10 mouse cellular contexts compared by ENCODE assay signal in genomic region chr17:27938121-27938754, GRCm38 (mm10). TPM values are rescaled to one million over a fixed set of nuclear protein-coding genes. Genes with fewer than 3 reads are reported as not detected.
DNase-seq lines count a peak whose midpoint lies in the region; ATAC-seq and TF ChIP-seq lines count a peak whose summit lies in the region.
"Had no signal": no experiment of that assay in that cellular context is flagged by ENCODE, and none has a peak within 500 bp of the region (broad histone marks: within the 10 kb centered on the region; RNA-seq: fewer than 3 reads in every experiment).

No protein-coding gene starts in this region.

- peak overlapping the region; percentile 73 for H3K27ac ChIP-seq in heart, embryonic 13.5 days (replicated peaks)
- peak overlapping the region; percentile 86 for H3K27ac ChIP-seq in lung, embryonic 14.5 days (ENCODE audit: low read depth)
- H3K27ac ChIP-seq: left cerebral cortex, adult 2 months; neural tube, embryonic 15.5 days had no signal

- H3K9ac ChIP-seq in heart, embryonic 13.5 days = peak overlapping the region; percentile 24; the same call in 1 of the 2 replicates
- no peak overlapping the region; the same call in 1 of the 2 replicates for H3K9ac ChIP-seq in lung, embryonic 14.5 days
- H3K9ac ChIP-seq: neural tube, embryonic 15.5 days had no signal

- H3K9me3 ChIP-seq in heart, embryonic 13.5 days = no peaks in the 10 kb centered on the region
- no peaks in the 10 kb centered on the region for H3K9me3 ChIP-seq in lung, embryonic 14.5 days (ENCODE audit: low read depth, low read length)
- H3K9me3 ChIP-seq: neural tube, embryonic 15.5 days had no signal

- no peak overlapping the region for H3K4me2 ChIP-seq in heart, embryonic 13.5 days
- H3K4me2 ChIP-seq in lung, embryonic 14.5 days = no peak overlapping the region
- H3K4me2 ChIP-seq: neural tube, embryonic 15.5 days had no signal

- ATAC-seq in heart, embryonic 13.5 days (ENCODE audit: extremely low read depth, insufficient number of reproducible peaks, low FRiP score, low TSS enrichment) = no peak
- ATAC-seq in lung, embryonic 14.5 days (ENCODE audit: insufficient read depth) = peak; percentile 55

- 54% methylated on average over 12 of the region's 12 CpGs for WGBS in heart, embryonic 13.5 days
- 56% methylated on average over 12 of the region's 12 CpGs for WGBS in lung, embryonic 14.5 days

- no peaks in the 10 kb centered on the region for H3K36me3 ChIP-seq in heart, embryonic 13.5 days
- no peaks in the 10 kb centered on the region for H3K36me3 ChIP-seq in lung, embryonic 14.5 days (ENCODE audit: insufficient read depth)
- H3K36me3 ChIP-seq: neural tube, embryonic 15.5 days had no signal

- no peak for TF ChIP-seq CTCF in lung, embryonic 14.5 days (IDR thresholded peaks at IDR 0.05; ENCODE audit: low read depth)

- no peaks in the 10 kb centered on the region for H3K27me3 ChIP-seq in heart, embryonic 13.5 days (replicated peaks)
- H3K27me3 ChIP-seq in lung, embryonic 14.5 days (ENCODE audit: insufficient read depth, low read length) = no peaks in the 10 kb centered on the region
- H3K27me3 ChIP-seq: neural tube, embryonic 15.5 days had no signal

- peaks cover 65% of the 10 kb centered on the region for H3K4me1 ChIP-seq in heart, embryonic 13.5 days
- H3K4me1 ChIP-seq in lung, embryonic 14.5 days (ENCODE audit: insufficient read depth) = peaks cover 35% of the 10 kb centered on the region

- peak; percentile 22 for DNase-seq in embryo, embryonic 11 days
- DNase-seq in embryo, embryonic 9.5 days (ENCODE audit: extremely low spot score) = no peak
- DNase-seq in 416B (ENCODE audit: low read depth) = peak; percentile 14
- peak; percentile 72 for DNase-seq in lung, embryonic 14.5 days
- DNase-seq in adrenal gland, adult 18-20 months (ENCODE audit: low spot score in 2 of 2) = no peak
- no peak for DNase-seq in spleen, postnatal 4 days (ENCODE audit: low spot score in 2 of 2)
- no peak for DNase-seq in right cerebral cortex, postnatal 36 days (ENCODE audit: low spot score in 2 of 2)

- no peak overlapping the region for H3K4me3 ChIP-seq in heart, embryonic 13.5 days
- no peak overlapping the region for H3K4me3 ChIP-seq in lung, embryonic 14.5 days (ENCODE audit: low read depth, low read length)
- H3K4me3 ChIP-seq: left cerebral cortex, adult 2 months; neural tube, embryonic 15.5 days had no signal

RNA-seq across cellular contexts. Expression of gene Taf11, which starts 28.6 kb away (rescaled TPM):
- 44.1 and 46.1 TPM in 2 replicates for polyA plus RNA-seq in heart, embryonic 13.5 days (2015; fragmentation: Nextera tagmentation; extraction: Ambion mirVana)
- polyA plus RNA-seq in lung, embryonic 14.5 days (2014; fragmentation: Nextera tagmentation; extraction: Ambion mirVana) = 68.4 and 68.5 TPM in 2 replicates
- 10 to 100 TPM; 27.5 to 27.6 TPM for total RNA-seq in adrenal gland, adult 18-20 months (2021)

RNA-seq across cellular contexts. Expression of gene Anks1, which starts 29.1 kb away (rescaled TPM):
- 7.7 and 8.2 TPM in 2 replicates for polyA plus RNA-seq in heart, embryonic 13.5 days (2015; fragmentation: Nextera tagmentation; extraction: Ambion mirVana)
- 18.7 and 19.4 TPM in 2 replicates for polyA plus RNA-seq in lung, embryonic 14.5 days (2014; fragmentation: Nextera tagmentation; extraction: Ambion mirVana)
- 10 to 100 TPM; 23.6 to 29.1 TPM for total RNA-seq in adrenal gland, adult 18-20 months (2021)

Comparison
In these comparisons a context has a peak if more than half of its experiments do, and no peak if none do; other contexts are left out.
1. DNase-seq: peak in embryo, embryonic 11 days (single experiment), 416B (single experiment) and lung, embryonic 14.5 days (single experiment); none in embryo, embryonic 9.5 days (single experiment), adrenal gland, adult 18-20 months (0 of 2), spleen, postnatal 4 days (0 of 2) and right cerebral cortex, postnatal 36 days (0 of 2).